21 mouse cellular contexts compared by ENCODE assay signal in genomic region chr14:73484366-73485110, GRCm38 (mm10). TPM values are rescaled to one million over a fixed set of nuclear protein-coding genes. Genes with fewer than 3 reads are reported as not detected.
DNase-seq lines count a peak whose midpoint lies in the region; ATAC-seq and TF ChIP-seq lines count a peak whose summit lies in the region.
"Had no signal": no experiment of that assay in that cellular context is flagged by ENCODE, and none has a peak within 500 bp of the region (broad histone marks: within the 10 kb centered on the region; RNA-seq: fewer than 3 reads in every experiment).

No protein-coding gene starts in this region.

- no peaks in the 10 kb centered on the region for H3K4me1 ChIP-seq in forebrain, postnatal 0 days (ENCODE audit: insufficient read depth)
- H3K4me1 ChIP-seq in forebrain, embryonic 13.5 days = peaks cover 4% of the 10 kb centered on the region
- no peaks in the 10 kb centered on the region for H3K4me1 ChIP-seq in intestine, embryonic 14.5 days (replicated peaks; ENCODE audit: control insufficient read depth, insufficient read depth, low read length)
- no peaks in the 10 kb centered on the region for H3K4me1 ChIP-seq in intestine, embryonic 15.5 days (replicated peaks)
- no peaks in the 10 kb centered on the region for H3K4me1 ChIP-seq in lung, postnatal 0 days (ENCODE audit: insufficient read depth, low read depth, low read length)
- H3K4me1 ChIP-seq: lung, embryonic 15.5 days; stomach, embryonic 15.5 days had no signal

- H3K4me2 ChIP-seq in forebrain, postnatal 0 days (ENCODE audit: low read depth) = no peak overlapping the region
- H3K4me2 ChIP-seq in forebrain, embryonic 13.5 days = no peak overlapping the region
- H3K4me2 ChIP-seq in intestine, embryonic 14.5 days (ENCODE audit: low read length) = no peak overlapping the region
- H3K4me2 ChIP-seq in intestine, embryonic 15.5 days (replicated peaks) = no peak overlapping the region
- no peak overlapping the region for H3K4me2 ChIP-seq in lung, postnatal 0 days (replicated peaks; ENCODE audit: low read depth, low read length)
- H3K4me2 ChIP-seq: lung, embryonic 15.5 days; midbrain, embryonic 13.5 days; stomach, embryonic 15.5 days had no signal

- no peak overlapping the region for H3K27ac ChIP-seq in forebrain, postnatal 0 days (ENCODE audit: low read depth, low read length)
- no peak overlapping the region for H3K27ac ChIP-seq in forebrain, embryonic 13.5 days
- no peak overlapping the region for H3K27ac ChIP-seq in intestine, embryonic 14.5 days (ENCODE audit: low read depth)
- no peak overlapping the region for H3K27ac ChIP-seq in intestine, embryonic 15.5 days
- H3K27ac ChIP-seq in lung, postnatal 0 days (ENCODE audit: low read length) = no peak overlapping the region
- H3K27ac ChIP-seq: heart, adult 2 months; liver, embryonic 14.5 days; lung, embryonic 15.5 days; midbrain, embryonic 13.5 days; stomach, embryonic 15.5 days had no signal

- 68% methylated on average over 3 of the region's 3 CpGs for WGBS in forebrain, postnatal 0 days
- 72% methylated on average over 3 of the region's 3 CpGs for WGBS in forebrain, embryonic 13.5 days
- WGBS in intestine, embryonic 14.5 days = 75% methylated on average over 3 of the region's 3 CpGs
- WGBS in intestine, embryonic 15.5 days = 77% methylated on average over 3 of the region's 3 CpGs
- WGBS in lung, postnatal 0 days = 62% methylated on average over 3 of the region's 3 CpGs

- no peak for DNase-seq in forebrain, postnatal 0 days
- DNase-seq in intestine, embryonic 14.5 days (ENCODE audit: low spot score) = peak; percentile 27
- DNase-seq in lung, postnatal 0 days (ENCODE audit: low spot score) = no peak
- DNase-seq in lung, postnatal 14 days = no peak
- no peak for DNase-seq in adrenal gland, adult 8-10 months
- DNase-seq: cerebellum, adult 11-12 months; gastrocnemius, postnatal 14 days; heart, adult 2 months; kidney, adult 8-10 months; kidney, postnatal 25 days; thymus, adult 18-20 months had no signal

- no peak overlapping the region for H3K9ac ChIP-seq in forebrain, postnatal 0 days
- no peak overlapping the region for H3K9ac ChIP-seq in forebrain, embryonic 13.5 days
- H3K9ac ChIP-seq in intestine, embryonic 14.5 days (ENCODE audit: low read length) = no peak overlapping the region
- no peak overlapping the region for H3K9ac ChIP-seq in intestine, embryonic 15.5 days
- H3K9ac ChIP-seq in lung, postnatal 0 days (replicated peaks; ENCODE audit: low read depth) = no peak overlapping the region
- H3K9ac ChIP-seq: liver, embryonic 14.5 days; lung, embryonic 15.5 days; midbrain, embryonic 13.5 days; stomach, embryonic 15.5 days had no signal

- H3K27me3 ChIP-seq in forebrain, postnatal 0 days (ENCODE audit: insufficient read depth, low read length) = no peaks in the 10 kb centered on the region
- H3K27me3 ChIP-seq in forebrain, embryonic 13.5 days = no peaks in the 10 kb centered on the region
- no peaks in the 10 kb centered on the region for H3K27me3 ChIP-seq in intestine, embryonic 14.5 days (replicated peaks; ENCODE audit: control insufficient read depth, insufficient read depth, low read length)
- no peaks in the 10 kb centered on the region for H3K27me3 ChIP-seq in intestine, embryonic 15.5 days (replicated peaks)
- H3K27me3 ChIP-seq in lung, postnatal 0 days (replicated peaks; ENCODE audit: insufficient read depth, low read length) = no peaks in the 10 kb centered on the region
- H3K27me3 ChIP-seq: lung, embryonic 15.5 days; megakaryocyte, embryonic 14.5 days; midbrain, embryonic 13.5 days; stomach, embryonic 15.5 days had no signal

- H3K9me3 ChIP-seq in forebrain, postnatal 0 days (ENCODE audit: low read length) = no peaks in the 10 kb centered on the region
- no peaks in the 10 kb centered on the region for H3K9me3 ChIP-seq in forebrain, embryonic 13.5 days (replicated peaks)
- no peaks in the 10 kb centered on the region for H3K9me3 ChIP-seq in intestine, embryonic 14.5 days (ENCODE audit: control insufficient read depth, low read length)
- H3K9me3 ChIP-seq in intestine, embryonic 15.5 days = no peaks in the 10 kb centered on the region
- H3K9me3 ChIP-seq in lung, postnatal 0 days (ENCODE audit: low read length) = no peaks in the 10 kb centered on the region
- H3K9me3 ChIP-seq: lung, embryonic 15.5 days; megakaryocyte, embryonic 14.5 days; midbrain, embryonic 13.5 days; stomach, embryonic 15.5 days had no signal

- no peak overlapping the region for H3K4me3 ChIP-seq in forebrain, postnatal 0 days (ENCODE audit: low read depth, low read length)
- no peak overlapping the region for H3K4me3 ChIP-seq in forebrain, embryonic 13.5 days
- no peak overlapping the region for H3K4me3 ChIP-seq in intestine, embryonic 14.5 days (ENCODE audit: low read depth, low read length)
- no peak overlapping the region for H3K4me3 ChIP-seq in intestine, embryonic 15.5 days (replicated peaks)
- H3K4me3 ChIP-seq in lung, postnatal 0 days (ENCODE audit: low read depth, low read length) = no peak overlapping the region
- H3K4me3 ChIP-seq: heart, adult 2 months; lung, embryonic 15.5 days; megakaryocyte, embryonic 14.5 days; midbrain, embryonic 13.5 days; stomach, embryonic 15.5 days had no signal

- no peak for ATAC-seq in forebrain, postnatal 0 days
- ATAC-seq in forebrain, embryonic 13.5 days = no peak
- ATAC-seq in intestine, embryonic 14.5 days (replicated peaks; ENCODE audit: low FRiP score, low TSS enrichment, low read depth) = no peak
- ATAC-seq in intestine, embryonic 15.5 days = no peak
- no peak for ATAC-seq in lung, postnatal 0 days
- ATAC-seq: forebrain, embryonic 14.5 days; hindbrain, embryonic 16.5 days; midbrain, embryonic 13.5 days; Patski had no signal

- no peak for TF ChIP-seq EP300 in lung, postnatal 0 days (IDR thresholded peaks at IDR 0.05)

- no peaks in the 10 kb centered on the region for H3K36me3 ChIP-seq in forebrain, postnatal 0 days (ENCODE audit: insufficient read depth)
- H3K36me3 ChIP-seq in forebrain, embryonic 13.5 days (ENCODE audit: poor library complexity, severe bottlenecking) = no peaks in the 10 kb centered on the region
- H3K36me3 ChIP-seq in intestine, embryonic 14.5 days (ENCODE audit: control insufficient read depth, insufficient read depth, low read length) = no peaks in the 10 kb centered on the region
- H3K36me3 ChIP-seq in intestine, embryonic 15.5 days = no peaks in the 10 kb centered on the region
- no peaks in the 10 kb centered on the region for H3K36me3 ChIP-seq in lung, postnatal 0 days (ENCODE audit: insufficient read depth, low read length)
- H3K36me3 ChIP-seq: lung, embryonic 15.5 days; midbrain, embryonic 13.5 days; stomach, embryonic 15.5 days had no signal

- peak; percentile 26 for TF ChIP-seq CTCF in forebrain, postnatal 0 days (IDR thresholded peaks at IDR 0.05; ENCODE audit: low read depth)
- TF ChIP-seq CTCF in lung, postnatal 0 days (IDR thresholded peaks at IDR 0.05) = peak; percentile 36

RNA-seq across cellular contexts. Expression of gene Med4, which starts 25.3 kb away (rescaled TPM):
- total RNA-seq in forebrain, postnatal 0 days (2014; rRNA removed) = 38.4 and 50.7 TPM in 2 replicates
- 85.4 and 89.6 TPM in 2 replicates for polyA plus RNA-seq in forebrain, postnatal 0 days (2015; fragmentation: Nextera tagmentation; extraction: Ambion mirVana)
- polyA plus RNA-seq in forebrain, embryonic 13.5 days (2015; fragmentation: Nextera tagmentation; extraction: Ambion mirVana) = 112 and 124 TPM in 2 replicates
- polyA plus RNA-seq in intestine, embryonic 14.5 days (2014; fragmentation: Nextera tagmentation; extraction: Ambion mirVana) = 76.2 and 87.2 TPM in 2 replicates
- polyA plus RNA-seq in intestine, embryonic 15.5 days (2015; fragmentation: Nextera tagmentation; extraction: Ambion mirVana) = 65.9 and 67.6 TPM in 2 replicates
- 52.8 and 56.1 TPM in 2 replicates for polyA plus RNA-seq in lung, postnatal 0 days (2015; fragmentation: Nextera tagmentation; extraction: Ambion mirVana)
- 10 to 100 TPM; 23.1 to 29.5 (median 26.1) TPM for total RNA-seq in adrenal gland, adult 8-10 months (2022)

RNA-seq across cellular contexts. Expression of gene Sucla2, which starts 40.6 kb away (rescaled TPM):
- total RNA-seq in forebrain, postnatal 0 days (2014; rRNA removed) = 95.7 and 106 TPM in 2 replicates
- 144 and 148 TPM in 2 replicates for polyA plus RNA-seq in forebrain, postnatal 0 days (2015; fragmentation: Nextera tagmentation; extraction: Ambion mirVana)
- 103 and 110 TPM in 2 replicates for polyA plus RNA-seq in forebrain, embryonic 13.5 days (2015; fragmentation: Nextera tagmentation; extraction: Ambion mirVana)
- polyA plus RNA-seq in intestine, embryonic 14.5 days (2014; fragmentation: Nextera tagmentation; extraction: Ambion mirVana) = 110 and 117 TPM in 2 replicates
- 117 and 132 TPM in 2 replicates for polyA plus RNA-seq in intestine, embryonic 15.5 days (2015; fragmentation: Nextera tagmentation; extraction: Ambion mirVana)
- 80.2 and 84.7 TPM in 2 replicates for polyA plus RNA-seq in lung, postnatal 0 days (2015; fragmentation: Nextera tagmentation; extraction: Ambion mirVana)
- 100 to 1,000 TPM; 218 to 281 (median 245) TPM for total RNA-seq in adrenal gland, adult 8-10 months (2022)
